Comparison of ENCODE assay signal across 8 mouse cellular contexts in the genomic region with DNA sequence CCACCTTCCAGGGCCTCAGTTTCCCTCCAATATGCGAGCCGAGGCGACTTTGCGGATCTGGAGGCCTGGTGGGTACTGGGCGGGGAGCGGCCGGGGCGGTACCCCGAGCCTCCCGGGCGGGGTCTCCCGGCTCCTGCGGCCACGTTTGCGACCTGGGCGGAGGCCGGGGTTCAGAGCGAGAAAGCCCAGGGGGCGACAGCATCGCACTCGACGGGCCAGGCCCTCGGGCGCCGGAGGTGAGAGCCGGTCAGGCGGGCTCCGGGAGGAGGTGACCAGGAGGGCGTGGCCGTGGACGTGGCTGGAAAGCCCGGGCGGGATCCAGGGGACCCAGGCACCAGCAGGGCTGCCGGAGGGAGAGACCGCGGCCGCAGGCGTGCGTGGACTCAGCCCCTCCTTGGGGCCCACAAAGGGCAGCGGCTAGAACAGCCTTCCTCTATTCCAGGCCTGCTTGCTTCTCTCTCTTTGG. TPM values are rescaled to one million over a fixed set of nuclear protein-coding genes. Genes with fewer than 3 reads are reported as not detected.
DNase-seq lines count a peak whose midpoint lies in the region; ATAC-seq and TF ChIP-seq lines count a peak whose summit lies in the region.

No protein-coding gene starts in this region.

- peak overlapping the region; percentile 73 for H3K9ac ChIP-seq in heart, postnatal 0 days (replicated peaks; ENCODE audit: low read depth, low read length)

- peak overlapping the region; percentile 69 for H3K4me2 ChIP-seq in heart, postnatal 0 days (ENCODE audit: low read depth, low read length)

- H3K9me3 ChIP-seq in heart, postnatal 0 days (replicated peaks; ENCODE audit: control insufficient read depth, low read length), result no peaks in the 10 kb centered on the region

- peak overlapping the region; percentile 96 for H3K27ac ChIP-seq in bone marrow, adult 2 months (ENCODE audit: control insufficient read depth, insufficient read depth, low read depth, low read length, poor library complexity)
- H3K27ac ChIP-seq in heart, postnatal 0 days (ENCODE audit: low read depth), result peak overlapping the region; percentile 77

- WGBS in bone marrow, adult 2 months, result 3% methylated on average over 40 of the region's 40 CpGs
- 2% methylated on average over 29 of the region's 40 CpGs for WGBS in heart, postnatal 0 days

- TF ChIP-seq EP300 in heart, postnatal 0 days (IDR thresholded peaks at IDR 0.05; ENCODE audit: low read depth), result 0 out of 2 replicates have a peak, but pooled peaks have one; percentile 8

- peak; percentile 81; the same call in 1 of the 2 replicates for TF ChIP-seq POLR2A in bone marrow, adult 2 months (IDR thresholded peaks at IDR 0.05; ENCODE audit: borderline replicate concordance, control insufficient read depth, low read depth, low read length)

- intact Hi-C loops in left cerebral cortex, postnatal 14 days (cut with DNase I), result no loop called here

- peak overlapping the region; percentile 66 for H3K4me3 ChIP-seq in bone marrow, adult 2 months (replicated peaks; ENCODE audit: control insufficient read depth, low read depth, low read length)
- peak overlapping the region; percentile 48 for H3K4me3 ChIP-seq in heart, postnatal 0 days (ENCODE audit: low read depth, low read length)

- DNase-seq in heart, postnatal 0 days (ENCODE audit: low spot score), result peak; percentile 40
- peak; percentile 75 to 83 for DNase-seq in kidney, postnatal 4 days
- DNase-seq in spleen, postnatal 36 days (ENCODE audit: low spot score in 2 of 2), result peak; percentile 56 to 57
- no peak for DNase-seq in left cerebral cortex, postnatal 14 days (ENCODE audit: low spot score in 2 of 2)
- DNase-seq in frontal cortex, postnatal 10 days (ENCODE audit: low spot score in 2 of 2), result no peak

- H3K4me1 ChIP-seq in bone marrow, adult 2 months (ENCODE audit: control insufficient read depth, insufficient read depth, low read length), result peaks cover 6% of the 10 kb centered on the region; the same call in 1 of the 2 replicates
- peaks cover 29% of the 10 kb centered on the region for H3K4me1 ChIP-seq in heart, postnatal 0 days (ENCODE audit: control insufficient read depth, insufficient read depth)

- peak; percentile 31 for ATAC-seq in erythroid progenitor cell, adult 5-6 weeks (replicated peaks; ENCODE audit: low FRiP score, poor library complexity, severe bottlenecking)
- no peak for ATAC-seq in heart, postnatal 0 days (ENCODE audit: insufficient read depth, low read depth)
- 0 out of 2 replicates have a peak, but pooled peaks have one; percentile 0 for ATAC-seq in megakaryocyte-erythroid progenitor cell, adult 5-6 weeks (replicated peaks; ENCODE audit: low FRiP score, low TSS enrichment, poor library complexity, severe bottlenecking)

- H3K36me3 ChIP-seq in heart, postnatal 0 days (replicated peaks; ENCODE audit: control insufficient read depth, insufficient read depth, low read length), result peaks cover 9% of the 10 kb centered on the region

- no peak for TF ChIP-seq CTCF in bone marrow, adult 2 months (IDR thresholded peaks at IDR 0.05; ENCODE audit: control insufficient read depth, insufficient read depth, low read length)
- no peak for TF ChIP-seq CTCF in heart, postnatal 0 days (IDR thresholded peaks at IDR 0.05; ENCODE audit: low read depth)

- H3K27me3 ChIP-seq in heart, postnatal 0 days (ENCODE audit: control insufficient read depth, insufficient read depth, low read length), result no peaks in the 10 kb centered on the region

RNA-seq across cellular contexts. Expression of a gene that starts 2.3 kb away (rescaled TPM):
- polyA plus RNA-seq in bone marrow, adult 2 months (2011; ENCODE audit: insufficient read depth, insufficient read length, low replicate concordance, missing spikeins), result 121 and 216 TPM in 2 replicates
- 137 and 202 TPM in 2 replicates for total RNA-seq in erythroid progenitor cell, adult 5-6 weeks (2015; ENCODE audit: low replicate concordance)
- 52.8 and 71.0 TPM in 2 replicates for total RNA-seq in erythroid progenitor cell, adult 5-6 weeks (2017; ENCODE audit: low replicate concordance)
- 342 and 440 TPM in 2 replicates for total RNA-seq in heart, postnatal 0 days (2014; rRNA removed; ENCODE audit: low replicate concordance)
- 431 and 450 TPM in 2 replicates for polyA plus RNA-seq in heart, postnatal 0 days (2015; fragmentation: Nextera tagmentation; extraction: Ambion mirVana)
- 115 and 141 TPM in 2 replicates for total RNA-seq in megakaryocyte-erythroid progenitor cell, adult 5-6 weeks (2014; fragmentation: Nextera tagmentation)
- total RNA-seq in megakaryocyte-erythroid progenitor cell, adult 5-6 weeks (2017), result 40.8 and 61.0 TPM in 2 replicates
- 100 to 1,000 TPM; 130 to 131 TPM for total RNA-seq in left cerebral cortex, postnatal 14 days (2021)

RNA-seq across cellular contexts. Expression of a gene that starts 2.3 kb away (rescaled TPM):
- 22.5 and 34.5 TPM in 2 replicates for polyA plus RNA-seq in bone marrow, adult 2 months (2011; ENCODE audit: insufficient read depth, insufficient read length, low replicate concordance, missing spikeins)
- total RNA-seq in erythroid progenitor cell, adult 5-6 weeks (2015; ENCODE audit: low replicate concordance), result 88.4 and 89.0 TPM in 2 replicates
- total RNA-seq in erythroid progenitor cell, adult 5-6 weeks (2017; ENCODE audit: low replicate concordance), result 85.0 and 97.9 TPM in 2 replicates
- 1.4 and 2.5 TPM in 2 replicates for total RNA-seq in heart, postnatal 0 days (2014; rRNA removed; ENCODE audit: low replicate concordance)
- 3.6 and 3.9 TPM in 2 replicates for polyA plus RNA-seq in heart, postnatal 0 days (2015; fragmentation: Nextera tagmentation; extraction: Ambion mirVana)
- 26.4 and 26.9 TPM in 2 replicates for total RNA-seq in megakaryocyte-erythroid progenitor cell, adult 5-6 weeks (2014; fragmentation: Nextera tagmentation)
- total RNA-seq in megakaryocyte-erythroid progenitor cell, adult 5-6 weeks (2017), result 21.3 and 24.9 TPM in 2 replicates
- total RNA-seq in left cerebral cortex, postnatal 14 days (2021), result 1 to 10 TPM; 1.2 to 1.3 TPM

RNA-seq across cellular contexts. Expression of a gene that starts 2.3 kb away (rescaled TPM):
- polyA plus RNA-seq in bone marrow, adult 2 months (2011; ENCODE audit: insufficient read depth, insufficient read length, low replicate concordance, missing spikeins), result 35.6 and 49.3 TPM in 2 replicates
- 119 and 154 TPM in 2 replicates for total RNA-seq in erythroid progenitor cell, adult 5-6 weeks (2015; ENCODE audit: low replicate concordance)
- total RNA-seq in erythroid progenitor cell, adult 5-6 weeks (2017; ENCODE audit: low replicate concordance), result 62.6 and 69.7 TPM in 2 replicates
- total RNA-seq in heart, postnatal 0 days (2014; rRNA removed; ENCODE audit: low replicate concordance), result 45.2 and 74.0 TPM in 2 replicates
- polyA plus RNA-seq in heart, postnatal 0 days (2015; fragmentation: Nextera tagmentation; extraction: Ambion mirVana), result 35.4 and 37.5 TPM in 2 replicates
- 16.9 and 34.9 TPM in 2 replicates for total RNA-seq in megakaryocyte-erythroid progenitor cell, adult 5-6 weeks (2014; fragmentation: Nextera tagmentation)
- total RNA-seq in megakaryocyte-erythroid progenitor cell, adult 5-6 weeks (2017), result 17.9 and 24.4 TPM in 2 replicates
- total RNA-seq in left cerebral cortex, postnatal 14 days (2021), result 10 to 100 TPM; 35.7 to 37.8 TPM

RNA-seq across cellular contexts. Expression of a gene that starts 13.1 kb away (rescaled TPM):
- polyA plus RNA-seq in bone marrow, adult 2 months (2011; ENCODE audit: insufficient read depth, insufficient read length, low replicate concordance, missing spikeins), result 120 and 208 TPM in 2 replicates
- total RNA-seq in erythroid progenitor cell, adult 5-6 weeks (2015; ENCODE audit: low replicate concordance), result 91.4 and 203 TPM in 2 replicates
- total RNA-seq in erythroid progenitor cell, adult 5-6 weeks (2017; ENCODE audit: low replicate concordance), result 31.5 and 64.6 TPM in 2 replicates
- 397 and 531 TPM in 2 replicates for total RNA-seq in heart, postnatal 0 days (2014; rRNA removed; ENCODE audit: low replicate concordance)
- 1,167 and 1,291 TPM in 2 replicates for polyA plus RNA-seq in heart, postnatal 0 days (2015; fragmentation: Nextera tagmentation; extraction: Ambion mirVana)
- 273 and 274 TPM in 2 replicates for total RNA-seq in megakaryocyte-erythroid progenitor cell, adult 5-6 weeks (2014; fragmentation: Nextera tagmentation)
- 71.1 and 145 TPM in 2 replicates for total RNA-seq in megakaryocyte-erythroid progenitor cell, adult 5-6 weeks (2017)
- total RNA-seq in left cerebral cortex, postnatal 14 days (2021), result 100 to 1,000 TPM; 174 to 193 TPM

RNA-seq across cellular contexts. Expression of a gene that starts 39.0 kb away (rescaled TPM):
- 5.2 and 7.2 TPM in 2 replicates for polyA plus RNA-seq in bone marrow, adult 2 months (2011; ENCODE audit: insufficient read depth, insufficient read length, low replicate concordance, missing spikeins)
- not detected in 2 replicates for total RNA-seq in erythroid progenitor cell, adult 5-6 weeks (2015; ENCODE audit: low replicate concordance)
- total RNA-seq in erythroid progenitor cell, adult 5-6 weeks (2017; ENCODE audit: low replicate concordance), result not detected in 2 replicates
- total RNA-seq in heart, postnatal 0 days (2014; rRNA removed; ENCODE audit: low replicate concordance), result 14.8 and 16.8 TPM in 2 replicates
- 10.1 and 10.6 TPM in 2 replicates for polyA plus RNA-seq in heart, postnatal 0 days (2015; fragmentation: Nextera tagmentation; extraction: Ambion mirVana)
- 4.8 TPM in 1 of 2 replicates, not detected in the other for total RNA-seq in megakaryocyte-erythroid progenitor cell, adult 5-6 weeks (2014; fragmentation: Nextera tagmentation)
- total RNA-seq in megakaryocyte-erythroid progenitor cell, adult 5-6 weeks (2017), result 0.46 TPM in 1 of 2 replicates, not detected in the other
- total RNA-seq in left cerebral cortex, postnatal 14 days (2021), result 10 to 100 TPM; 20.9 to 21.9 TPM

Comparison
In these comparisons a context has a peak if more than half of its experiments do, and no peak if none do; other contexts are left out.
1. DNase-seq: peak in heart, postnatal 0 days (single experiment), kidney, postnatal 4 days (2 of 2) and spleen, postnatal 36 days (2 of 2); none in left cerebral cortex, postnatal 14 days (0 of 2) and frontal cortex, postnatal 10 days (0 of 2).